ENCODE assay signal across 8 mouse cellular contexts in the genomic region with DNA sequence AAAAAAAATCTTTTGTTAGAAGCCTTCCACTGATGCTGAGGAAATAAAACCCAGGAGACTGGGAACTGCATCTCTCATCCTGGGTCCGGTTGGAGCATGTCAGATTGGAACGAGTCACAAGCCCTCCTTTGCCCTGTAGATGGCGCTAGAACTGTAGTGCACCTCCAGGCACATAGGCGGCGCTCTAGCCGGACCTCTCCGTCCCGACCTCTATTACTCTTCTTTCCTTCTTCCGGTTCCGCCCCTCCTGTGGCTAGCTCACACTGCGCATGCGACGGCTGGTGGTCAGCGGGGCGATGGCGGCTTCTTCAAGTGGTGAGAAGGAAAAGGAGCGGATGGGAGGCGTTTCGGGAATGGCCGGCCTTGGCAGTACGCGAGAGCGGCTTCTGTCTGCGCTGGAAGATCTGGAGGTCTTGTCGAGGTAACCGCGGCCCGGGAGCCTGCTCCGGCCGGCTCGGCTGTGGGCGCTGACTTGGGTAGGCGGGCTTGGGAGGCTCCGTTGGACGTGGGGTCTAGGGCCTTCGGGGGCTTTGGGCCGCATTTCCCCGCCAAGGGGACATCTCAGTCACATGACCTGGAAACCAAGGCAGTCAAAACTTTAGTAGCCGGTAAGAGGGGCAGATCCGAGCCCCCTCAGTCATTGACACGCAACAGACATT. TPM values are rescaled to one million over a fixed set of nuclear protein-coding genes. Genes with fewer than 3 reads are reported as not detected.
DNase-seq lines count a peak whose midpoint lies in the region; ATAC-seq and TF ChIP-seq lines count a peak whose summit lies in the region.

Gene Med4 (plus strand): TSS at position 261 of the 659 bp plus-strand sequence.

- H3K36me3 ChIP-seq in kidney, embryonic 14.5 days (ENCODE audit: control insufficient read depth, insufficient read depth, low read length): peaks cover 25% of the 10 kb centered on the region
- H3K36me3 ChIP-seq in limb, embryonic 15.5 days: peaks cover 26% of the 10 kb centered on the region

- H3K4me2 ChIP-seq in kidney, embryonic 14.5 days (replicated peaks; ENCODE audit: low read depth, low read length): peak within 1 kb of the TSS; percentile 87
- H3K4me2 ChIP-seq in limb, embryonic 15.5 days: peak within 1 kb of the TSS; percentile 78

- H3K27me3 ChIP-seq in kidney, embryonic 14.5 days (ENCODE audit: control insufficient read depth, insufficient read depth, low read length): no peaks in the 10 kb centered on the region
- H3K27me3 ChIP-seq in limb, embryonic 15.5 days: no peaks in the 10 kb centered on the region

- peaks cover 4% of the 10 kb centered on the region; the same call in 1 of the 2 replicates for H3K4me1 ChIP-seq in bone marrow macrophage, adult 2 months (ENCODE audit: control insufficient read depth, insufficient read depth, low read length)
- peaks cover 2% of the 10 kb centered on the region; the same call in 1 of the 2 replicates for H3K4me1 ChIP-seq in embryonic fibroblast, embryonic 13.5 days (ENCODE audit: control insufficient read depth, insufficient read depth, low read length)
- H3K4me1 ChIP-seq in kidney, embryonic 14.5 days (ENCODE audit: control insufficient read depth, insufficient read depth, low read length): peaks cover 6% of the 10 kb centered on the region
- peaks cover 22% of the 10 kb centered on the region for H3K4me1 ChIP-seq in limb, embryonic 15.5 days

- H3K4me3 ChIP-seq in bone marrow macrophage, adult 2 months (ENCODE audit: insufficient read depth, low read length): peak within 1 kb of the TSS; percentile 93
- peak within 1 kb of the TSS; percentile 90 for H3K4me3 ChIP-seq in embryonic fibroblast, embryonic 13.5 days (ENCODE audit: insufficient read depth, low read length)
- peak within 1 kb of the TSS; percentile 86 for H3K4me3 ChIP-seq in kidney, embryonic 14.5 days (ENCODE audit: low read length)
- H3K4me3 ChIP-seq in limb, embryonic 15.5 days: peak within 1 kb of the TSS; percentile 97

- peak; percentile 100 for TF ChIP-seq CTCF in bone marrow macrophage, adult 2 months (IDR thresholded peaks at IDR 0.05; ENCODE audit: low read depth, low read length)
- peak; percentile 100 for TF ChIP-seq CTCF in embryonic fibroblast, embryonic 13.5 days (IDR thresholded peaks at IDR 0.05; ENCODE audit: borderline replicate concordance, insufficient read depth, low read length)

- DNase-seq in A20 (ENCODE audit: low read depth, low spot score): peak; percentile 94
- DNase-seq in heart, adult 9 months (ENCODE audit: low spot score in 2 of 2): peak; percentile 92 to 95
- peak; percentile 89 to 92 for DNase-seq in monocyte, adult 2 months (ENCODE audit: low read depth in 1 of 2, low spot score in 2 of 2)
- peak; percentile 91 to 93 for DNase-seq in spleen, postnatal 36 days (ENCODE audit: low spot score in 2 of 2)

- no peak within 1 kb of the TSS for H3K27ac ChIP-seq in bone marrow macrophage, adult 2 months (ENCODE audit: insufficient read depth, low read depth, low read length)
- no peak within 1 kb of the TSS for H3K27ac ChIP-seq in embryonic fibroblast, embryonic 13.5 days (ENCODE audit: insufficient read depth, low read length)
- H3K27ac ChIP-seq in kidney, embryonic 14.5 days (ENCODE audit: low read depth, low read length): no peak within 1 kb of the TSS
- peak within 1 kb of the TSS; percentile 69 for H3K27ac ChIP-seq in limb, embryonic 15.5 days

- no peak for TF ChIP-seq POLR2A in bone marrow macrophage, adult 2 months (IDR thresholded peaks at IDR 0.05; ENCODE audit: borderline replicate concordance, low read depth, low read length)
- TF ChIP-seq POLR2A in embryonic fibroblast, embryonic 13.5 days (IDR thresholded peaks at IDR 0.05; ENCODE audit: low read depth, low read length): peak; percentile 89

- 0% methylated on average over 41 of the region's 41 CpGs for WGBS in kidney, embryonic 14.5 days
- 1% methylated on average over 41 of the region's 41 CpGs for WGBS in limb, embryonic 15.5 days

- H3K9ac ChIP-seq in kidney, embryonic 14.5 days (ENCODE audit: low read depth, low read length): peak within 1 kb of the TSS; percentile 87
- peak within 1 kb of the TSS; percentile 85 for H3K9ac ChIP-seq in limb, embryonic 15.5 days

- no peaks in the 10 kb centered on the region for H3K9me3 ChIP-seq in kidney, embryonic 14.5 days (ENCODE audit: control insufficient read depth, low read length)
- no peaks in the 10 kb centered on the region for H3K9me3 ChIP-seq in limb, embryonic 15.5 days

- peak; percentile 96 for ATAC-seq in kidney, embryonic 14.5 days (ENCODE audit: low FRiP score, low TSS enrichment)
- ATAC-seq in limb, embryonic 15.5 days (ENCODE audit: insufficient number of reproducible peaks, low FRiP score, low TSS enrichment, low read depth): peak; percentile 92

RNA-seq across cellular contexts. Expression of gene Med4, which starts in this region (rescaled TPM):
- 31.1 and 33.5 TPM in 2 replicates for polyA plus RNA-seq in bone marrow macrophage, adult 2 months (2012; ENCODE audit: insufficient read depth, insufficient read length, missing spikeins)
- 26.5 and 28.2 TPM in 2 replicates for polyA plus RNA-seq in embryonic fibroblast, embryonic 13.5 days (2011; ENCODE audit: insufficient read length, low read depth, missing spikeins)
- 90.6 and 102 TPM in 2 replicates for polyA plus RNA-seq in kidney, embryonic 14.5 days (2014; fragmentation: Nextera tagmentation; extraction: Ambion mirVana)
- polyA plus RNA-seq in limb, embryonic 15.5 days (2015; fragmentation: Nextera tagmentation; extraction: Ambion mirVana): 78.4 and 86.2 TPM in 2 replicates
